Mouse (Mus musculus) spleen, adult 2 months (tissue): ENCODE measurements at regions not wholly inside any gene's neighbourhood (a gene's known extent, or its start where the extent isn't known, plus 50 kb on each side); places are given as distances from the start of the nearest gene placed in this dataset.

ENCODE experiments used
- DNase-seq, 2 experiments: peaks; one replicate each; pipeline versions ENCODE4 v3.0.0 to v3.0.0-alpha.2; 2012 to 2021; ENCODE audit warnings: low spot score in 2 of 2, low read depth in 1 of 2
- H3K27ac ChIP-seq: fragments of 200-500 bp; 2 replicates; pipeline ENCODE4 v1.5.1; 2012; ENCODE audit warnings: low read length, inconsistent platforms; ENCODE audit not compliant: insufficient read depth
- H3K27me3 ChIP-seq: fragments of 200-500 bp; 2 replicates; pipeline ENCODE4 v1.6.1; 2012; ENCODE audit warnings: mild to moderate bottlenecking, moderate library complexity, low read length, inconsistent platforms; ENCODE audit not compliant: control insufficient read depth, insufficient read depth
- H3K36me3 ChIP-seq: fragments of 200-500 bp; 2 replicates; pipeline ENCODE4 v1.6.1; 2012; ENCODE audit warnings: mild to moderate bottlenecking, low read length, inconsistent platforms; ENCODE audit not compliant: control insufficient read depth, insufficient read depth
- H3K4me1 ChIP-seq: fragments of 200-500 bp; 2 replicates; pipeline ENCODE4 v1.6.1; 2011; ENCODE audit warnings: inconsistent platforms; ENCODE audit not compliant: control insufficient read depth, insufficient read depth, insufficient read length
- H3K4me3 ChIP-seq: fragments of 200-500 bp; 2 replicates; pipeline ENCODE4 v1.5.1; 2011; ENCODE audit warnings: mild to moderate bottlenecking, inconsistent platforms; ENCODE audit not compliant: insufficient read depth, insufficient read length; ENCODE audit errors: extremely low read depth
- CTCF ChIP-seq: fragments of 200-500 bp; IDR thresholded peaks from 2 replicates; pipeline ENCODE4 v1.5.1; 2011; ENCODE audit warnings: mild to moderate bottlenecking, inconsistent platforms; ENCODE audit not compliant: insufficient read depth, insufficient read length, insufficient replicate concordance; ENCODE audit errors: extremely low read depth
- POLR2A ChIP-seq: fragments of 200-500 bp; IDR thresholded peaks from 2 replicates; pipeline ENCODE4 v1.6.1; 2011; ENCODE audit warnings: low read depth, low read length, inconsistent platforms
- WGBS: fragments of 180-500 bp; shearing (Covaris S2); methylation state at CpG from one replicate; pipeline ENCODE4 v1.1.7; 2018; 5-methylcytosine and 5-hydroxymethylcytosine counted together

GRCm38 (mm10) chr13:107219456-107219855, 197.5 kb upstream of the Kif2a start:
- WGBS, result 58% methylated on average over 5 of the region's 5 CpGs
- TF ChIP-seq CTCF (no peak), POLR2A (no peak)
- no peak for DNase-seq
- H3K4me3 ChIP-seq, result no peak overlapping the region
- no peaks in the 10 kb centered on the region for H3K4me1 ChIP-seq
- no peaks in the 10 kb centered on the region for H3K36me3 ChIP-seq
- H3K27ac ChIP-seq, result no peak overlapping the region
- no peaks in the 10 kb centered on the region for H3K27me3 ChIP-seq

GRCm38 (mm10) chr13:107218351-107218750, 196.4 kb upstream of the Kif2a start:
- Histone ChIP-seq H3K27ac (no peak overlapping the region), H3K4me1 (no peaks in the 10 kb centered on the region), H3K4me3 (no peak overlapping the region), H3K27me3 (no peaks in the 10 kb centered on the region), H3K36me3 (no peaks in the 10 kb centered on the region)
- no peak for DNase-seq
- TF ChIP-seq POLR2A, result no peak
- no peak for TF ChIP-seq CTCF
- WGBS, result 91% methylated on average over 8 of the region's 8 CpGs

DNA sequence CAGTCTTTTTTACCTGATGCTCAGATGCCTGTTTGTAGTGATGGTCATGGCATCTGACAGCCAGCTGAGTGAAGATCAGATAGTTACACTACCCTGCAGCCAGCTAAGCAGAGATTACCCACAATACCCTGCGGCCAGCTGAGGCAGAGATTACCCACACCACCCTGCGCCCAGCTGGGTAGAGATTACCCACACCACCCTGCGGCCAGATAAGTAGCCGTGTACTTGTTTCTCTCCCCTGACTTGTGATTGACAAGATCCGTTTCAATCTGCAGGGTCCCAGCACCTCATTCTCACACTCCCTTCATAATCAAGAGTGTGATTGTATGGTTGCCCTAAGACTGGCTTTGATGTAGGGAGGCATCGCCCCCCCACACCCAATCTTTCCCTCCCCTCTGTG, 195.9 kb upstream of the Kif2a start:
- H3K4me3 ChIP-seq, result no peak overlapping the region
- 92% methylated on average over 6 of the region's 6 CpGs for WGBS

DNA sequence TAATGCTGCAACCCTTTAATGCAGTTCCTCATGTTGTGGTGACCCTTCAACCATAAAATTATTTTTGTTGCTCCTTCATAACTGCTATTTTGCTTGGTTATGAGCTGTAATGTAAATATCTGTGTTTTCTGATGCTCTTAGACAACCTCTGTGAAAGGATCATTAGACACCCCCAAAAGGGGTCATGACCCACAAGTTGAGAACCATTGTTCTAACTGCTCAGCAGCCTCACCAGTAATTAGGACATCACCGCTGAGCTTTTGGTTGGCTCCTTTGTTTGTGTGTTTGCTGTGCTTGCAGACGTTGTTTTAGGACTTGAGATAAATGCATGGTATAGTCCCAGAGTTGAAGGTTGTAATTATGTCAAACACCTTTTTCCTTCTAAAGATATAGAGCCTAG, 191.4 kb upstream of the Kif2a start:
- no peak overlapping the region for H3K4me3 ChIP-seq
- H3K36me3 ChIP-seq, result no peaks in the 10 kb centered on the region
- H3K27ac ChIP-seq, result no peak overlapping the region
- H3K4me1 ChIP-seq, result no peaks in the 10 kb centered on the region
- WGBS, result 65% methylated on average over 2 of the region's 2 CpGs
- no peak for TF ChIP-seq CTCF
- TF ChIP-seq POLR2A, result no peak
- no peak for DNase-seq
- H3K27me3 ChIP-seq, result no peaks in the 10 kb centered on the region

More for the DNA sequence above, 195.9 kb upstream of the Kif2a start:
- TF ChIP-seq CTCF, result no peak
- TF ChIP-seq POLR2A, result no peak
- no peak overlapping the region for H3K27ac ChIP-seq
- no peak for DNase-seq
- H3K27me3 ChIP-seq, result no peaks in the 10 kb centered on the region
- no peaks in the 10 kb centered on the region for H3K36me3 ChIP-seq
- no peaks in the 10 kb centered on the region for H3K4me1 ChIP-seq

- Histone ChIP-seq H3K27me3 (no peaks in the 10 kb centered on the region), H3K4me1 (peaks cover 2% of the 10 kb centered on the region; the same call in 1 of the 2 replicates), H3K27ac (no peak overlapping the region), H3K4me3 (no peak overlapping the region), H3K36me3 (no peaks in the 10 kb centered on the region)
- WGBS, result 89% methylated on average over 6 of the region's 6 CpGs
- no peak for DNase-seq
- no peak for TF ChIP-seq POLR2A
- no peak for TF ChIP-seq CTCF
Measured at GRCm38 (mm10) chr13:107210676-107211075, 188.8 kb upstream of the Kif2a start.

DNA sequence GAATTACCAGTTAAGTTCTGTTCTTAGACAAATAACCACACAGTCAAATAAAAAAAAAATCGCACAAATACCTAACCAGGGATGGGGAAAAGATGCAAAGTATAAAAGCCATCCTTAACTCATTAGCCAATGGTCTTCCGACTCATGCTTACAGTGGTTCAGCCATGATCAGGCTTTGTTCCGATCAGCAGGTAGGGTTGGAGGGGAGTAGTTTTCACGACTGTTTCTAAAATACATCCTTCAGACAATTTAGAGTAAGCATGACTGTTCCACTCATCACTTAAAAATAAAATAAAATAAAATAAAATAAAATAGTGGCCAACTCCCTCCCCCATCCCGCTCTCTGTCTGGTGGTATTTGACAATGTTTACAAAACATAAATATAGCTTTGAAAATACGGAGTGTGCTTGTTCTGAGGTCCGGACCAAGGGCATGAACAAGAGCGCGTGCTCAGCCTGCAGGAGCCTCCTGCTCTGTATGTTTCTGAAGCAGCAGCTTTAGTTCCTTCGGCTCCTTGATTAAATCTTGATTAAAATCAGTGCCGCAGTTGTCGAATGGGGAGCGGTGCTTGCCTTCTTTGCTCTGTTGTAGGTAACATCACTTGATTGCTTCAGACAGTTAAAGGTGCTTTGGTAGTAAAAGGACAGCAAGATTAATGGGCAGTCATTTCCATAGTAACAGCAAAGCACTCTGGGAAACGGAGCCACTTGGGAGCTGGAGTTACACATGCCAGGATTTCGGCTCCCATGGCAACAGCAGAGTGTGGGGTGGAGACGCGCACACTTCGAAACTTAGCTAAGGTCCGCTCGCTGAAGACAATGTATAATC, 185.6 kb upstream of the Kif2a start:
- DNase-seq, result no peak
- H3K27me3 ChIP-seq, result no peaks in the 10 kb centered on the region
- no peaks in the 10 kb centered on the region for H3K36me3 ChIP-seq
- no peak for TF ChIP-seq POLR2A
- TF ChIP-seq CTCF, result no peak
- no peak overlapping the region for H3K27ac ChIP-seq
- WGBS, result 77% methylated on average over 20 of the region's 20 CpGs
- H3K4me3 ChIP-seq, result no peak overlapping the region; the same call in 1 of the 2 replicates
- H3K4me1 ChIP-seq, result peaks cover 2% of the 10 kb centered on the region; the same call in 1 of the 2 replicates

- no peak for DNase-seq
- TF ChIP-seq POLR2A (no peak), CTCF (no peak)
- H3K4me1 ChIP-seq, result no peaks in the 10 kb centered on the region
- 73% methylated on average over 1 of the region's 1 CpGs for WGBS
- no peak overlapping the region for H3K27ac ChIP-seq
- no peak overlapping the region for H3K4me3 ChIP-seq
- H3K27me3 ChIP-seq, result no peaks in the 10 kb centered on the region
- no peaks in the 10 kb centered on the region for H3K36me3 ChIP-seq
Measured at GRCm38 (mm10) chr13:107199875-107200274, 177.9 kb upstream of the Kif2a start.
